Mouse (Mus musculus): Measurements from ENCODE around the gene Dirc2. TPM values are rescaled to one million over a fixed set of nuclear protein-coding genes. Genes with fewer than 3 reads are reported as not detected.

Gene Dirc2
- polyA plus RNA-seq, 1 experiment from 2014 or later, result 34.8 TPM

- ATAC-seq (ENCODE audit: low FRiP score, low read depth), result no peak
- H3K4me2 ChIP-seq, result no peak overlapping the region
Observed at GRCm38 (mm10) chr16:35652706-35653105, 116.5 kb downstream of the Dirc2 start.

DNA sequence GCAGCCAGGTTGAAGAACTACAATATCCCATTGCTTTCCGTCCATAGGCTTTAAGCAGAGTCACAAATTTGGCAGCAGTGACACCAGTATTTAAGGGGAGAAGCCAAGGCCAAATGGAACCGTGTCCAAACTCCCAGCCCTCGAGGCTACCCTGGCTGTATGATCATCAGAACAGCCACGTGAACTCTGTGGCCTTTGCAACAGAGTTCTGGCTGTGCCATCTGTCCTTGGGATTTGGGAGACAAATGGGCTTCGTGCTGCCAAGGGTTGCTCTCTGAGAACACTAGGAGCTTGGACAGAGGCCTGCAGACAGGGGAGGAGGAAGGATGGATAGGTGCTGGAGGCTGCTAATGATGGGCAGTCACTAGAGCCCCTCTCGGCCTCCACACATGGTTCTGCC lies 117.0 kb downstream of the Dirc2 start:
- no peaks in the 10 kb centered on the region for H3K27me3 ChIP-seq
- no peak overlapping the region for H3K4me3 ChIP-seq
- H3K27ac ChIP-seq (replicated peaks), result no peak overlapping the region; the same call in 1 of the 2 replicates
- H3K4me1 ChIP-seq (replicated peaks), result peaks cover 5% of the 10 kb centered on the region
- ATAC-seq (ENCODE audit: low FRiP score, low read depth), result peak; percentile 73; the same call in 1 of the 2 replicates
- no peaks in the 10 kb centered on the region for H3K36me3 ChIP-seq
- WGBS, result 48% methylated on average over 6 of the region's 6 CpGs
- H3K9ac ChIP-seq, result no peak overlapping the region
- H3K4me2 ChIP-seq, result no peak overlapping the region
- H3K9me3 ChIP-seq, result no peaks in the 10 kb centered on the region

More at GRCm38 (mm10) chr16:35652706-35653105, 116.5 kb downstream of the Dirc2 start:
- no peaks in the 10 kb centered on the region for H3K27me3 ChIP-seq
- WGBS, result 76% methylated on average over 3 of the region's 3 CpGs
- no peak overlapping the region for H3K27ac ChIP-seq (replicated peaks)
- H3K4me3 ChIP-seq, result no peak overlapping the region
- no peak overlapping the region for H3K9ac ChIP-seq
- no peaks in the 10 kb centered on the region for H3K9me3 ChIP-seq
- no peaks in the 10 kb centered on the region for H3K36me3 ChIP-seq
- H3K4me1 ChIP-seq (replicated peaks), result peaks cover 5% of the 10 kb centered on the region

DNA sequence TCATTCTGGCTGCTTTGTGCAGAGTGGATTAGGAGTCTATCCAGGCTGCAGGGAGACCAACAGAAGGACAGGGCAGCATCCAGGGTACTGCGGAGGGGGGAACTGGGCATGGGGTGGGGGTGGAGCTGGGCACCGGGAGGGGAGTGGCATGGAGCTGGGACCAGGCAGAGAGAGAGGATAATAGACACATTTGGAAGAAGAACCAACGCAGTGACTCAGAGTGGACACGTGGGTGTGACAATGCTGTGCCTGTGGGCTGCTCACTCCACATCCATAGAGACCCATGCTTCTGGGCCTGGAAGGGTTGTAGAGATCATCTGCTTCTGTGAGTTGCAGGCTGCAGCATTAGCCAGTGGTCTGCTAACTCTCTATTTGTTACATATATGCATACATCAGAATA lies 120.3 kb downstream of the Dirc2 start:
- Histone ChIP-seq H3K9ac (no peak overlapping the region), H3K27me3 (no peaks in the 10 kb centered on the region), H3K4me2 (no peak overlapping the region), H3K4me1 (replicated peaks) (no peaks in the 10 kb centered on the region; the same call in none of the 2 replicates), H3K4me3 (no peak overlapping the region), H3K27ac (replicated peaks) (no peak overlapping the region), H3K36me3 (no peaks in the 10 kb centered on the region), H3K9me3 (no peaks in the 10 kb centered on the region)
- 79% methylated on average over 4 of the region's 4 CpGs for WGBS
- no peak for ATAC-seq (ENCODE audit: low FRiP score, low read depth)

Other genes with a start within 250 kb of the Dirc2 start
- gene Sema5b, start 228.2 kb downstream of the Dirc2 start, polyA plus RNA-seq (2015; fragmentation: Nextera tagmentation; extraction: Ambion mirVana), result 19.8 and 25.6 TPM in 2 replicates
- 14.5 and 17.1 TPM in 2 replicates for gene Hspbap1, start 1.0 kb upstream of the Dirc2 start, polyA plus RNA-seq (2015; fragmentation: Nextera tagmentation; extraction: Ambion mirVana)
- gene Parp14, start 102.2 kb upstream of the Dirc2 start, polyA plus RNA-seq (2015; fragmentation: Nextera tagmentation; extraction: Ambion mirVana), result 0.34 and 0.77 TPM in 2 replicates
- 1.8 and 2.8 TPM in 2 replicates for gene Parp9, start 169.1 kb upstream of the Dirc2 start, polyA plus RNA-seq (2015; fragmentation: Nextera tagmentation; extraction: Ambion mirVana)
- gene Dtx3l, start 169.8 kb upstream of the Dirc2 start, polyA plus RNA-seq (2015; fragmentation: Nextera tagmentation; extraction: Ambion mirVana), result 1.5 and 2.0 TPM in 2 replicates
- gene Kpna1, start 209.4 kb upstream of the Dirc2 start, polyA plus RNA-seq (2015; fragmentation: Nextera tagmentation; extraction: Ambion mirVana), result 67.7 and 72.9 TPM in 2 replicates

Measured in hindbrain, embryonic 15.5 days (tissue).